Mouse (Mus musculus) urinary bladder, adult 2 months (tissue): Measurements from ENCODE around the gene Nrros. TPM values are rescaled to one million over a fixed set of nuclear protein-coding genes. Genes with fewer than 3 reads are reported as not detected.
"Not testable (repeated sequence)": the region's sequence is repeated elsewhere in the genome, so short reads cannot be mapped to it uniquely, and the experiment has no call there.

ENCODE experiments used
- DNase-seq: peaks from one replicate; pipeline ENCODE4 v3.0.0; 2022; ENCODE audit warnings: low spot score
- polyA plus RNA-seq: library from polyadenylated mRNA; depleted of rRNA; stranded (reverse); fragments of >200 nt; gene quantifications from 2 replicates; pipeline ENCODE4 v1.2.3, GENCODE M21; 2012; rRNA removed

Nrros gene
- polyA plus RNA-seq, 1 experiment: 19.4 TPM

DNA sequence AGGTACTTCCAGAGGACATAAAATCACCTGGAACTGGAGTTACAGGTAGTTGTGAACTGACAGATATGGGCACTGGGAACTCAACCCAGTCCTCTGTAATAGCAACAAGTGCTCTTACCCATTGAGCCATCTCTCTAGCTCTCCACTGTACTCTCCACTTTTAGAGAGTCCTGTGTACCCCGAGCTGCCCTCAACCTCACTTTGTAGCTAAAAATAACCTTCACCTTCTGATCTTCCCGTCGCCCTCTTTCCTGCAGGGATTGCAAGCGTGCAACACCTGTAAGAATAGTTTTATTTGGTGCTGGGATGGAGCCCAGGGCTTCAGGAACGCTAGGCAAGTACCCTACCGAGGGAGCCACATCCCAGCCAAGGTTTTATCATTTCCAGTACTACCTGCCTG lies 49.6 kb downstream of the Nrros start:
- DNase-seq: no peak

DNA sequence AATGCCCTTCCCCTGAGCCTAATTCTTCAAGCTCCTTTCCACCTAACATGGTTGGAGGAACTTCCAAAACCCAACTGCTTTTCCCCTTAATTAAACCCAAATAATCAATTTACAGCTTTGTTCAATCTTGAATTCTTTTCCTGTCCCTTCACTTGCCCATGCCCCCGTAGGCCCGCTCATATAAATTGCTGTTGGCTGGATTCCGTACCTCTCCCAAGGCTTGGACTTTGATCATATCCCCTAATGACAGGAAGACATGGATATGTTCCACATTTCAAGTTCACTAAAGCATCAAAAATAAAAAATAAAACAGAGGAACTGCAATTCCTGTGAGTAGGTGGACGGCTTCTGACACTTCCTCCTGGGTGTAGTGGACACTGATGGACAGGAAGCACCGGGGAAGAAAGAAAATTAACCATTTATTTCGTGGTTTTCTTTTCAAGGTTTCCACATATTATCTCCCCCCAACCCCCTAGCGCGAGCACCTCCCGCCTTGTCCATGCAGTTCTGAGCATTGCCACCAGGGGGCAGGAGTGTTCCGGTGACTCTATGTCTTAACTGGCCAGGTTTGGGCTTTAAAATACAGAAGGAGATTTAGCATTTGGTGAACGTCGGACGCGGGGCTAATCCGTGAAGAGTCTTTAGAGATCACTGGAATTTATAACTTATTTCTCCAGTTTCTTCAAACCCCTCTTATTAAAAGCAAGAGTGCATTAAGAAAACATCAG lies 50.3 kb downstream of the Nrros start:
- DNase-seq: peak; percentile 78

DNA sequence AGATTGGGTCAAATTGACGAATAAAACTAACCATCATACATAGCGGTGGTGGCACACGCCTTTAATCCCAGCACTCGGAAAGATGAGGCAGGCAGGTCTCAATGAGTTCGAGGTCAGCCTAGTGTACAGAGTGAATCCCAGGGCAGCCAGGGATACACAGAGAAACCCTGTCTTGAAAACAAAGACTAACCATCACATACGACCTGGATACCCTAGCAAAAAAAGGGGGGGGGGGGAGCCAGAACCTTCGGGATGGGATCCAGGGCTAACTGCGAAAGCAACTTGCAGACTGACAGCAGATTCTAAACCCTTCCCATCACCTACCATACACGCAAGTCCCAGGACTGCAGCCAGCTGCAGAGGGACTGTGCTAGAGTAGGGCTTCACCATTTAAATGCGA lies 51.0 kb downstream of the Nrros start:
- no peak for DNase-seq

DNA sequence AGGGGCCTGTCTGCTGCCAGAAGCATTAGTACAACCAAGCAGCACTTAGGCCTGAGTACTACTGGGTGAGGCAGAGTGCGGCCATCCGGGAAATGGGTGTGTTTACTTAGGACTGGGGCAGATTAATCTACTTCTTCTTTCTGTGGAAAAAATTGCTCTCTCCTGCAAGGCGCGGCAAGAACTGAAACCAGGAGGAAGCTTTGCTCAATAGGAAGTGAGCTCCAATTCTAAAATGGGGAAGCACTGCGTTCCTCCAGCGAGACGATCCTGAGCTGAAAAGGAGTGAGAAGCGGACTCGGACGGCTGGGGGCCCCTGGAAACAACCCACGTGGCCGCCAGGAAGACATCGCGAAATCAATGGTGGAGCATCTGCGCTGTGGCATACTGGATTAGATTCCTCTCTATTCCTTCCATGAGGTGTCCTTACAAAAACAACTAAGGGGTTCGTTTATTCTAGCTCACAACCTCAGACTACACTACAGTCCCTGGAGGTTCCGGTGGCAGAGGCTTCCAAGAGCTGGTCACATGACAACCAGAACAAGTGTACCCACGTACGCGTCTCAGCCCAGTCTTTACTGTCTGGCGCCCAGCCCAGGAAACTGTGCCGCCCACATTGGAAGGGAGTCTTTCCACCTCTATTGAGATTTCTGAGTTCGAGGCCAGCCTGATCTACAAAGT lies 51.7 kb downstream of the Nrros start:
- no peak for DNase-seq

DNA sequence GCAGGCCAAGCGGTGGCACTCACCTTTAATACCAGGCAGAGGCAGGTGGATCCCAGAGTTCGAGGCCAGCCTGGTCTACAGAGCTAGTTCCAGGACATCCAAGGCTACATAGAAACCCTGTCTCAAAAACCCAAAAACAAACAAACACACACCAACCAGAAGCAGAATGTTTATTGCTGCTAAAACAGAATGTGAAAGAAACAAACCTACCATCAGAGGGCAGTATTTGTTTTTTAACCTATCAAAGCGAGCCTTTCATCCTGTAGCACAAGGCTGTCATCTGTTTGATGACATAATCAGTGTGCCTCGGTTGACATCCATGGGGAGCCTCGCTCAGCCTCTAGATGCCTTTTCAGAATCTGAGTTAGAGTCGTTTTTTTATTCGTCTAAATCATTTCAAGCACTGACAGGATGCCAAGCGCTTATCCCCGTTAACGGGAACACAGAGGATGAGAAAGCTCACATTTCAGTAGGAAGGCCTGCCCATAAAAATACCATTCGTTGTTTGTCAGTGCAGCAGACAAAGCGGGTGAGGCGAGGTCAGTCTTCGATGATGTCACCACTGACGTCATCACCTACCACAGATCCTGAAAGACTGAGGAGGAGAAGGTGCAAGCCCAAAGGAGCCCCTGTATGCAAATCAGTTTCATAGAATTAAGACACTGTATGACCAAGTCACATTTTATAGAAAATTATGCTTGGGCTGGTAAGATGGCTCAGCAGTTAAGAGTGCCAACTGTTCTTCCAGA lies 54.3 kb downstream of the Nrros start:
- no peak for DNase-seq

DNA sequence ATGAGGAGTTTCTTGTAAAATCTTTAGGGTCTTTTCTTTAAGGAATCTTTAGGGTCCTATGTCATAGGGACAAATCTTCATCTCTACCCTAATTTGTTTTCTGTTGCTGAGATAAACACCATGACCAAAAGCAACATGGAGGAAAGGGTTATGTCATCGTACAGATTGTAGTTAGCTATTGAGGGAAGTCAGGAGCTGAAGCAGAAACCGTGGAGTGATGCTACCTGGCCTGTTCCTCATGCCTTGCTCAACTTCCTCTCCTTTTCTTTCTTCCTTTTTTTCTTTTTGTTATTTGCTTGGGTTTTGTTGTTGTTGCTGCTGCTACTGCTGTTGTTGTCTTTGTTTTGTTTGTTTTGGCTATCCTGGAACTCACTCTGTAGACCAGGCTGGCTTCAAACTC lies 56.8 kb downstream of the Nrros start:
- no peak for DNase-seq

DNA sequence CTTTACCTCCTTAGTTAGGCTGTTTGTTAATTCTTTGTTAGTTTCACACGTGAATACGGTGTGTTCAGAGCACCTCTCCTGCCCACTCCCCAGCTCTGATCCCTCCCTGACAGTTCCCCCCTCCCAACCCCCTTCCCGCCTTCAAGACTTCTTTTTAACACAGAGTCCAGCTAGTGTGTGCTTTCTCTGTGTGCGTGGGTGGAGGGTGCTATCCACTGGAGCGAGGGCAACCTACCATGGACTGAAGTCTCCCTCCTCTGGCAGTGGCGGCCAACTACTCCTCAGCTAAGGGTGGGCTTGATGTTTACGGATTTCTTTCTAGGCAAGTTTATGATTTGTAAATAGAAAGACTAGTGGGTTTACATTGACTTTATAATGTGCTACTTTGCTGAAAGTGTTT lies 57.2 kb downstream of the Nrros start:
- no peak for DNase-seq

DNA sequence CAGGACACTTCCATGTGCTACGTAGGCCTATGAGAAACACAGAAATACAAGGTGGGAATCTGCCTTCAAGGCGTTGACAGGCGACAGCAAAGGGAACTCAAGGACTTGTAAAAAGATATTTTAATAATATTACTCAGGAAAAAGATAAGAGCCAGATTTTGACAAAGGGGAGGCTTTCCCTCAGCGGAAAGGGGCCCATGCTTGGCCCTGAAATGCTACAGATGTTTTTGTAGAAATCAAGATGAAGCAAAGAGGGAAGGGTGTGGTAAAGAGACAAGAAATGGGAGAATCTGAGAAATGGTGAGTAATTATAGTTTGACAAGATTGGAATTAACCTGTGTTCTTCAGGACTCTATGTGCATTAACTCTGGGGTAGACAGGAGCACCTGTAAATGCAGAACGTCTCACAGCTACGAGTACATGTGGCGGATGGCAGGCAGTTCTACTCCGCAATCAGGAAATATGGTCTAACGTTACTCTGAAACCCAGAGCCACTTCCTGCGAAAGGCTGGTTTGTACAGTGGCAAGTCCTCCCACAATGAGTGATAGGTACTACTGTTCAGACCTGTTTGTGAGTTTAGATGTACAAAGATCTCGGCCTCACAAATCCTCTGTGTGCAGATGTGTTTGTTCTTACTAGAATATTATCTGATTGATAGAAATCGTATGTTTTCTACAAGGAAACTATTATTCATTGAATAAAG lies 57.9 kb downstream of the Nrros start:
- DNase-seq: no peak

DNA sequence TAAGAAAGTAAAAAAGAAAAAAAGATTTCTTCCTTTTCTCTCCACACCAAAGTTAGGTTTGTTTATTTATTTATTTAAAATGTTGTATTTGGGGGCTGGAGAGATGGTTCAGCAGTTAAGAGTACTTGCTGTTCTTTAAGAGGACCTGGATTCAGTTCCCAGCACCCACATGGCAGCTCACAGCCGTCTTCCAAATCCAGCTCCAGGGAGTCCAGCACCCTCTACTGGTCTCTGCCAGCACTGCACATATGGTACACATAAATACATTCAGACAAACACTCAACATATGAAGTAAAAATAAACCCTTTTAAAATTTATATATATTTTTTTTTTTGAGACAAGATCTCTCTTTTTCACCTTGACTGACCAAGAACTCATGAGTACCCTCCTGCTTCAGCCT lies 59.7 kb downstream of the Nrros start:
- no peak for DNase-seq

DNA sequence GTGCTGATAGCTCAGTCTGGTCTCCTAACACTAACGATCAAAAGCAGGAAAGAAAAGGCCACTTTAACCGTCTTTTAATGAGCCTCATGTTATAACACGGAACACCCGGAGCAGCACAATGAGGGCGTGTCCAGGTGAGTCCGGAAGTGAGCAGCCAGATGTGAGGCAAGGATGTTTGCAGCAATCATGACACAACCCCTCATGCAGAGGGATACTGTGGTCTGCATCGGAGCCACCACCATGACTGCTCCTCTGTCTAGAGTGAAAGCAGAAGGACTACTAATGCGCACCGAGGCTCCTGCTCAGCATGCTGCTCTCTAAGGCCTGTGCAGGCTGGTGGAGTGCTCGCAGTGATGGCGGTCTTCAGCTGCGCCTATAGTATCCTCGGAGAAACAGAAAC lies 63.1 kb downstream of the Nrros start:
- DNase-seq: no peak

DNA sequence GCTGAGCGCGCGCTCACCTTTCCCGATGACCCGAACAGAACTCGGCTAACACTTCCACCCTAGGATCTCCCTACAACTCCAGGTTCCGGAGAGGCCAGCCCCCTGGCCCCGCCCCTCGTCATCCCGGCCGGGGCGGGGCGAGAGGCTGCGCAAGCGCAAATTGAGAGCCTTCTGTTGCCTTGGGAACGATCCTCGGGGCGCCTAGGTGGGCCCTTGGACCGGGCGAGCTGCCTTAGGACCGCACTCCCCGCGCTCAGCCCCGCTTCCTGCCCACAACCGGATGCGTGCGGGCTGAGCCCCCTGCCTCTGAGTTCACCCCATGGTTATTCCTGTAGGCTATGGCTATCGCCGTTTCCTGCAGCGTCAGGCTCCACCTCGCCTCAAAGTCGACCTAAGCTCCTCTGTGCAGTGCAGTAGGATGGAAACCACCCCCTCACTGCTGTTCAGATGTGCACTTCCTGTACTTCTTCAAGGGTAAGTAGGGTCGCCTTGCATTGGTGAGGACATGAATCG lies 65.7 kb downstream of the Nrros start, which contains the start of the genes Pigx and Cep19:
TSS of gene Pigx (minus strand) at position 103 of the 513 bp plus-strand sequence.
TSS of gene Cep19 (plus strand) at position 163 of the 513 bp plus-strand sequence.
- DNase-seq: peak; percentile 86

DNA sequence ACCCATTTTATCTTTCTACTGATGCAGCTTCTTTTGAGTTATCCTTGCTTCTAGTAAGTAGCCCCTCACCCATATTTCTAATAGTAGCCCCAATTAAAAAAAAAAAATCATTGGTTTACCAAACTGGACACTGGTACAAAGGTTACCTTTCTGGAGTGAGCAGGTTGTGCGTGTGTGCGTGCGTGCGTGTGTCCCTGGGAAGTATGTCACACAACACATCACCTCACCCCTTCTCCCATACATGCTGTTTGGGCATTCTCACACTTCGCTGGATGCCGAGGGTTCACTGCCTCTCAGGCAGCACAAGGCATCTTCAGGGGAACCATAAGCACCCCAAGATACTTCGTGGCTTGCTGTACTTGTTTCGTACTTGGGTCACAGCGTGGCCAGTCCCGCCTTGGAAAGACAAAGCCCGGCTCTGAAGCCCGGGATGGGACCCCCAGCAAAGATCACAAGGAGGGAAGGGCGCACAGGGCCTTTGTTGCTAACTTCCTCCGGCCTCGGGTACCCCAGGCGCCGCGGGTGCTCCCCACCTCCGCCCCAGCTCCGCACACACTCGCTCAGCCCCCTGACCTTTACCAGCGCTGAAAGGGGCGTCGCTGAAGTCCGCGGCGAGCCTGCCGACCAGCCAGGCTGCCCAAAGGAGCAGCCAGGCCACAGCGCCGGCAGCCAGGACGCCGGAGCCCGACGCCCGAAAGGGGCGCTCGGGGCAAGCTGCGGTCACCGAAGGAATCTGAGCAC lies 66.3 kb downstream of the Nrros start:
- DNase-seq: no peak

DNA sequence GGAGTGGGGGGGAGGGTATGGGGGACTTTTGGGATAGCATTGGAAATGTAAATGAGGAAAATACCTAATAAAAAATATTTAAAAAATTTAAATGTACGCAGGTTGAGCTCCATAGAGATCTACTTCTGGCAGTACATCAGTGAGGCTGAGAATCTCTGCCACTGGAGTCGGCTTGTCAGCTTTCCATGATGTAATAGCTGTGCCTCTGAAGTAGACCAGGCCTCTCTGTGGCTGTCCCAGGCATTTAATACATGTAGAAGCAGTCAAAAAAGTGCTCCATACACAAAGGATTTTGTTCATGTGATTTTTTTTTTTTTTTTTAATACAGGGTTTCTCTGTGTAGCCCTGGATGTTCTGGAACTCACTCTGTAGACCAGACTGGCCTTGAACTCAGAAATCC lies 67.6 kb downstream of the Nrros start:
- DNase-seq: not testable (repeated sequence)

Other genes starting within 250 kb of the Nrros start
- 9.9 and 11.3 TPM in 2 replicates for gene Pigz, start 231.7 kb downstream of the Nrros start, polyA plus RNA-seq
- gene 0610012G03Rik, start 217.1 kb downstream of the Nrros start, polyA plus RNA-seq: 30.8 and 39.6 TPM in 2 replicates
- 61.1 and 75.7 TPM in 2 replicates for gene Ncbp2, start 217.1 kb downstream of the Nrros start, polyA plus RNA-seq
- gene Senp5, start 162.3 kb downstream of the Nrros start, polyA plus RNA-seq: 12.7 and 13.5 TPM in 2 replicates
- 31.4 and 36.0 TPM in 2 replicates for gene Pak2, start 86.3 kb downstream of the Nrros start, polyA plus RNA-seq
- 58.3 and 74.9 TPM in 2 replicates for gene Pigx, start 65.9 kb downstream of the Nrros start, polyA plus RNA-seq
- 19.4 and 20.3 TPM in 2 replicates for gene Cep19, start 65.8 kb downstream of the Nrros start, polyA plus RNA-seq
- 0.14 and 0.24 TPM in 2 replicates for gene Bex6, start 14.2 kb upstream of the Nrros start, polyA plus RNA-seq
- 6.3 and 7.3 TPM in 2 replicates for gene Fbxo45, start 81.6 kb upstream of the Nrros start, polyA plus RNA-seq
- 11.9 and 15.2 TPM in 2 replicates for gene Wdr53, start 81.6 kb upstream of the Nrros start, polyA plus RNA-seq
- gene Smco1, start 105.9 kb upstream of the Nrros start, polyA plus RNA-seq: not detected in 2 replicates
- gene Rnf168, start 111.9 kb upstream of the Nrros start, polyA plus RNA-seq: 10.7 and 12.9 TPM in 2 replicates
- 12.3 and 13.0 TPM in 2 replicates for gene Ubxn7, start 166.7 kb upstream of the Nrros start, polyA plus RNA-seq
- 0.06 and 0.12 TPM in 2 replicates for gene Tm4sf19, start 234.9 kb upstream of the Nrros start, polyA plus RNA-seq